Mouse (Mus musculus): ENCODE measurements around the gene Gm28372.

GRCm38 (mm10) chr2:130357551-130357950 is 47.5 kb upstream of the Gm28372 start:
- TF ChIP-seq CTCF (conservative IDR thresholded peaks at IDR 0.05 in 1 of 2, IDR thresholded peaks at IDR 0.05 in 1 of 2; ENCODE audit: low read depth in 2 of 2, low read length in 2 of 2), result no peak
- no peak for TF ChIP-seq EP300 (IDR thresholded peaks at IDR 0.05; ENCODE audit: low read length)
- TF ChIP-seq HCFC1 (IDR thresholded peaks at IDR 0.05; ENCODE audit: low read depth, low read length), result no peak
- no peak for TF ChIP-seq USF1 (IDR thresholded peaks at IDR 0.05; ENCODE audit: low read depth, low read length)

Measured in CH12.LX (cell line).